Mouse (Mus musculus): ENCODE measurements around the gene BC049352.

Gene BC049352

GRCm38 (mm10) chr9:45181770-45182169 lies at the start of gene BC049352:
TSS of gene BC049352 (plus strand) at chr9:45182007.
- DNase-seq (ENCODE audit: extremely low read depth, low read depth), result no peak

- no peak for DNase-seq (ENCODE audit: extremely low read depth, low read depth)
These were observed 48.1 kb upstream of the BC049352 start for GRCm38 (mm10) chr9:45133484-45134310.

GRCm38 (mm10) chr9:45136442-45137169 lies 45.2 kb upstream of the BC049352 start:
- no peak for DNase-seq (ENCODE audit: extremely low read depth, low read depth)

GRCm38 (mm10) chr9:45138191-45139032 lies 43.4 kb upstream of the BC049352 start, which contains the start of gene Scn4b:
TSS of gene Scn4b (plus strand) at chr9:45138395.
- DNase-seq (ENCODE audit: extremely low read depth, low read depth), result no peak

- DNase-seq (ENCODE audit: extremely low read depth, low read depth), result no peak
These were observed 42.7 kb upstream of the BC049352 start for GRCm38 (mm10) chr9:45139082-45139481.

GRCm38 (mm10) chr9:45140945-45141344 lies 40.9 kb upstream of the BC049352 start:
- DNase-seq (ENCODE audit: extremely low read depth, low read depth), result no peak

- DNase-seq (ENCODE audit: extremely low read depth, low read depth), result no peak
These were observed 39.1 kb upstream of the BC049352 start for GRCm38 (mm10) chr9:45142686-45143085.

- DNase-seq (ENCODE audit: extremely low read depth, low read depth), result no peak
These were observed 36.1 kb upstream of the BC049352 start for GRCm38 (mm10) chr9:45145533-45146266.

GRCm38 (mm10) chr9:45146267-45146597 lies 35.6 kb upstream of the BC049352 start:
- no peak for DNase-seq (ENCODE audit: extremely low read depth, low read depth)

GRCm38 (mm10) chr9:45150933-45151332 lies 30.9 kb upstream of the BC049352 start:
- no peak for DNase-seq (ENCODE audit: extremely low read depth, low read depth)

GRCm38 (mm10) chr9:45153361-45153760 lies 28.4 kb upstream of the BC049352 start:
- DNase-seq (ENCODE audit: extremely low read depth, low read depth), result no peak

GRCm38 (mm10) chr9:45167903-45168302 lies 13.9 kb upstream of the BC049352 start:
- no peak for DNase-seq (ENCODE audit: extremely low read depth, low read depth)

- no peak for DNase-seq (ENCODE audit: extremely low read depth, low read depth)
These were observed 11.7 kb upstream of the BC049352 start for GRCm38 (mm10) chr9:45170150-45170549.

- no peak for DNase-seq (ENCODE audit: extremely low read depth, low read depth)
These were observed 10.7 kb upstream of the BC049352 start for GRCm38 (mm10) chr9:45171073-45171610.

GRCm38 (mm10) chr9:45173475-45173874 lies 8.3 kb upstream of the BC049352 start:
- DNase-seq (ENCODE audit: extremely low read depth, low read depth), result no peak

GRCm38 (mm10) chr9:45179282-45179681 lies 2.5 kb upstream of the BC049352 start:
- no peak for DNase-seq (ENCODE audit: extremely low read depth, low read depth)

- DNase-seq (ENCODE audit: extremely low read depth, low read depth), result no peak
These were observed 714 bp downstream of the BC049352 start for GRCm38 (mm10) chr9:45182521-45182920.

- DNase-seq (ENCODE audit: extremely low read depth, low read depth), result no peak
These were observed 1.5 kb downstream of the BC049352 start for GRCm38 (mm10) chr9:45183266-45183665.

- DNase-seq (ENCODE audit: extremely low read depth, low read depth), result no peak
These were observed 3.4 kb downstream of the BC049352 start for GRCm38 (mm10) chr9:45185250-45185649.
